22 mouse cellular contexts compared by ENCODE assay signal in the genomic region with DNA sequence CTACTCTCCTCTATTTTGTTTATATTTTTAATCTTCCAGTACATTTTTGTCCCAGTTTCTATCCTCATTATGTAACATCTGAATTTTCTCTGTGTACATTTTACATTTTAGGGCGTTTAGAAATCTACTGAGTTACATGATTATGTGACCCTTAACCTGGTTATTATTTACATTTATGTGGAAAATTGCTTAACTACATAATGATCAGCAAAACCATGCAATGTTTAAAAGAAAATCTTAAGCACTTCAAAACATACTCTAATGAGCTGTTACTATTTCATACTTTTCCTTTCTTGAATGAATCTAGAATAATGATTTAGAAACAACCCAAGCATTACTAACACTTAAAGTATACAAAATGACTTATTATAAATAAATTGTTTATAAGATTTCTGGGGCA.
DNase-seq lines count a peak whose midpoint lies in the region; ATAC-seq and TF ChIP-seq lines count a peak whose summit lies in the region.
"Had no signal": no experiment of that assay in that cellular context is flagged by ENCODE, and none has a peak within 500 bp of the region (broad histone marks: within the 10 kb centered on the region; RNA-seq: fewer than 3 reads in every experiment).

No protein-coding gene starts in this region.

- ATAC-seq in lung, embryonic 14.5 days (ENCODE audit: insufficient read depth), result peak; percentile 31; the same call in 1 of the 2 replicates
- ATAC-seq in lung, embryonic 15.5 days (ENCODE audit: borderline replicate concordance, extremely low read depth, low FRiP score, low TSS enrichment), result peak; percentile 59; the same call in 1 of the 2 replicates
- ATAC-seq in lung, embryonic 16.5 days (ENCODE audit: low read depth), result peak; percentile 79
- no peak for ATAC-seq in lung, postnatal 0 days
- ATAC-seq: activated CD4-positive, CD25-positive, alpha-beta regulatory T cell, adult 4 months; CD4-positive, CD25-positive, alpha-beta regulatory T cell, adult 4 months; Patski had no signal

- no peak overlapping the region for H3K4me2 ChIP-seq in lung, embryonic 14.5 days
- H3K4me2 ChIP-seq in lung, embryonic 15.5 days, result no peak overlapping the region
- no peak overlapping the region for H3K4me2 ChIP-seq in lung, embryonic 16.5 days (ENCODE audit: low read depth, low read length)
- no peak overlapping the region for H3K4me2 ChIP-seq in lung, postnatal 0 days (replicated peaks; ENCODE audit: low read depth, low read length)

- no peak overlapping the region for H3K4me3 ChIP-seq in lung, embryonic 14.5 days (ENCODE audit: low read depth, low read length)
- H3K4me3 ChIP-seq in lung, embryonic 15.5 days, result no peak overlapping the region
- H3K4me3 ChIP-seq in lung, embryonic 16.5 days (ENCODE audit: low read length), result no peak overlapping the region
- H3K4me3 ChIP-seq in lung, postnatal 0 days (ENCODE audit: low read depth, low read length), result no peak overlapping the region
- H3K4me3 ChIP-seq in lung, adult 2 months (replicated peaks; ENCODE audit: extremely low read depth, low read depth, low read length), result no peak overlapping the region

- no peaks in the 10 kb centered on the region for H3K9me3 ChIP-seq in lung, embryonic 14.5 days (ENCODE audit: low read depth, low read length)
- no peaks in the 10 kb centered on the region for H3K9me3 ChIP-seq in lung, embryonic 15.5 days
- no peaks in the 10 kb centered on the region for H3K9me3 ChIP-seq in lung, embryonic 16.5 days (ENCODE audit: control insufficient read depth, low read length)
- no peaks in the 10 kb centered on the region for H3K9me3 ChIP-seq in lung, postnatal 0 days (ENCODE audit: low read length)
- H3K9me3 ChIP-seq: G1E had no signal

- 52% methylated on average over 1 of the region's 1 CpGs for WGBS in lung, embryonic 14.5 days
- 31% methylated on average over 1 of the region's 1 CpGs for WGBS in lung, embryonic 15.5 days
- 33% methylated on average over 1 of the region's 1 CpGs for WGBS in lung, embryonic 16.5 days
- WGBS in lung, postnatal 0 days, result 35% methylated on average over 1 of the region's 1 CpGs
- 40% methylated on average over 1 of the region's 1 CpGs for WGBS in lung, adult 2 months

- peak; percentile 42 for DNase-seq in lung, embryonic 14.5 days
- DNase-seq in lung, postnatal 10 days, result no peak
- DNase-seq in lung, postnatal 36 days, result no peak
- DNase-seq in lung, adult 18-20 months, result no peak
- peak; percentile 7 for DNase-seq in lung, postnatal 0 days (ENCODE audit: low spot score)
- DNase-seq in lung, adult 2 months, result no peak
- DNase-seq: adrenal gland, adult 2 months; adrenal gland, adult 8-10 months; adrenal gland, postnatal 10 days; adrenal gland, postnatal 14 days; adrenal gland, postnatal 25 days; adrenal gland, postnatal 36 days; B cell, adult 2 months; cerebellum, adult 11 months; cerebellum, adult 11-12 months had no signal

- no peak overlapping the region for H3K9ac ChIP-seq in lung, embryonic 14.5 days
- no peak overlapping the region for H3K9ac ChIP-seq in lung, embryonic 15.5 days
- no peak overlapping the region for H3K9ac ChIP-seq in lung, embryonic 16.5 days (ENCODE audit: low read length)
- H3K9ac ChIP-seq in lung, postnatal 0 days (replicated peaks; ENCODE audit: low read depth), result no peak overlapping the region

- TF ChIP-seq CTCF in lung, embryonic 14.5 days (IDR thresholded peaks at IDR 0.05; ENCODE audit: low read depth), result no peak
- TF ChIP-seq CTCF in lung, postnatal 0 days (IDR thresholded peaks at IDR 0.05), result no peak
- TF ChIP-seq CTCF in lung, adult 2 months (IDR thresholded peaks at IDR 0.05; ENCODE audit: insufficient read depth, low read length), result no peak

- H3K27ac ChIP-seq in lung, embryonic 14.5 days (ENCODE audit: low read depth), result no peak overlapping the region
- no peak overlapping the region for H3K27ac ChIP-seq in lung, embryonic 15.5 days
- no peak overlapping the region for H3K27ac ChIP-seq in lung, embryonic 16.5 days (ENCODE audit: low read length)
- no peak overlapping the region for H3K27ac ChIP-seq in lung, postnatal 0 days (ENCODE audit: low read length)

- no peaks in the 10 kb centered on the region for H3K27me3 ChIP-seq in lung, embryonic 14.5 days (ENCODE audit: insufficient read depth, low read length)
- no peaks in the 10 kb centered on the region for H3K27me3 ChIP-seq in lung, embryonic 15.5 days
- H3K27me3 ChIP-seq in lung, embryonic 16.5 days (ENCODE audit: control insufficient read depth, insufficient read depth, low read depth, low read length), result no peaks in the 10 kb centered on the region
- no peaks in the 10 kb centered on the region for H3K27me3 ChIP-seq in lung, postnatal 0 days (replicated peaks; ENCODE audit: insufficient read depth, low read length)
- H3K27me3 ChIP-seq: CH12.LX, Patski had no signal

- H3K36me3 ChIP-seq in lung, embryonic 14.5 days (ENCODE audit: insufficient read depth), result no peaks in the 10 kb centered on the region
- no peaks in the 10 kb centered on the region for H3K36me3 ChIP-seq in lung, embryonic 15.5 days
- H3K36me3 ChIP-seq in lung, embryonic 16.5 days (ENCODE audit: control insufficient read depth, insufficient read depth, low read length), result no peaks in the 10 kb centered on the region
- no peaks in the 10 kb centered on the region for H3K36me3 ChIP-seq in lung, postnatal 0 days (ENCODE audit: insufficient read depth, low read length)
- H3K36me3 ChIP-seq: G1E had no signal

- H3K4me1 ChIP-seq in lung, embryonic 14.5 days (ENCODE audit: insufficient read depth), result no peaks in the 10 kb centered on the region
- no peaks in the 10 kb centered on the region for H3K4me1 ChIP-seq in lung, embryonic 15.5 days
- H3K4me1 ChIP-seq in lung, embryonic 16.5 days (replicated peaks; ENCODE audit: control insufficient read depth, insufficient read depth, low read length), result no peaks in the 10 kb centered on the region
- H3K4me1 ChIP-seq in lung, postnatal 0 days (ENCODE audit: insufficient read depth, low read depth, low read length), result no peaks in the 10 kb centered on the region
- H3K4me1 ChIP-seq in lung, adult 2 months (ENCODE audit: control insufficient read depth, insufficient read depth, low read length), result no peaks in the 10 kb centered on the region

- TF ChIP-seq POLR2A in lung, adult 2 months (IDR thresholded peaks at IDR 0.05; ENCODE audit: borderline replicate concordance, extremely low read depth, low read depth, low read length), result no peak

- no peak for TF ChIP-seq EP300 in lung, postnatal 0 days (IDR thresholded peaks at IDR 0.05)

Comparison
In these comparisons a context has a peak if more than half of its experiments do, and no peak if none do; other contexts are left out.
1. DNase-seq: peak in lung, embryonic 14.5 days (single experiment) and lung, postnatal 0 days (single experiment); none in lung, postnatal 10 days (single experiment), lung, postnatal 36 days (single experiment), lung, adult 18-20 months (0 of 2) and lung, adult 2 months (single experiment).